Mouse (Mus musculus) erythroblast, embryonic 14.5 days (primary cell): ENCODE results near the gene Lat2.

ENCODE experiments used
- GATA1 ChIP-seq: IDR thresholded peaks from 2 replicates; pipeline ENCODE4 v1.6.1; 2012; ENCODE audit warnings: low read length, inconsistent platforms, mixed read lengths
- TAL1 ChIP-seq: IDR thresholded peaks from 3 replicates; pipeline ENCODE4 v1.6.1; 2012; ENCODE audit warnings: low read length, inconsistent platforms, mixed read lengths

GRCm38 (mm10) chr5:134550836-134551232 lies 64.0 kb downstream of the Lat2 start:
- TF ChIP-seq GATA1 = no peak
- no peak for TF ChIP-seq TAL1
